In genomic region chr14:77375618-77376017, GRCm38 (mm10) we compare ENCODE assay signal across 14 mouse cellular contexts.
A peak's percentile ranks its signal among the peaks of the same experiment; 100 is the strongest.
DNase-seq lines count a peak whose midpoint lies in the region; ATAC-seq and TF ChIP-seq lines count a peak whose summit lies in the region.
"Had no signal": no experiment of that assay in that cellular context is flagged by ENCODE, and none has a peak within 500 bp of the region (broad histone marks: within the 10 kb centered on the region; RNA-seq: fewer than 3 reads in every experiment).

No protein-coding gene starts in this region.

- H3K4me3 ChIP-seq in forebrain, postnatal 0 days (ENCODE audit: low read depth, low read length): no peak overlapping the region
- H3K4me3 ChIP-seq: embryonic facial prominence, embryonic 13.5 days; heart, embryonic 15.5 days had no signal

- 67% methylated on average over 9 of the region's 9 CpGs for WGBS in forebrain, postnatal 0 days

- no peak overlapping the region for H3K9ac ChIP-seq in forebrain, postnatal 0 days
- H3K9ac ChIP-seq: embryonic facial prominence, embryonic 13.5 days; heart, embryonic 15.5 days; liver, embryonic 14.5 days had no signal

- TF ChIP-seq CTCF in forebrain, postnatal 0 days (IDR thresholded peaks at IDR 0.05; ENCODE audit: low read depth): no peak

- no peak overlapping the region for H3K27ac ChIP-seq in forebrain, postnatal 0 days (ENCODE audit: low read depth, low read length)
- H3K27ac ChIP-seq: embryonic facial prominence, embryonic 13.5 days; heart, embryonic 15.5 days; liver, embryonic 14.5 days; macrophage had no signal

- 0 out of 2 replicates have a peak, but pooled peaks cover 2% of the 10 kb centered on the region for H3K36me3 ChIP-seq in forebrain, postnatal 0 days (ENCODE audit: insufficient read depth)
- H3K36me3 ChIP-seq: embryonic facial prominence, embryonic 13.5 days; heart, embryonic 15.5 days had no signal

- H3K4me2 ChIP-seq in forebrain, postnatal 0 days (ENCODE audit: low read depth): no peak overlapping the region
- H3K4me2 ChIP-seq: embryonic facial prominence, embryonic 13.5 days; heart, embryonic 15.5 days had no signal

- peaks cover 13% of the 10 kb centered on the region; the same call in 1 of the 2 replicates for H3K4me1 ChIP-seq in forebrain, postnatal 0 days (ENCODE audit: insufficient read depth)

- H3K27me3 ChIP-seq in forebrain, postnatal 0 days (ENCODE audit: insufficient read depth, low read length): no peaks in the 10 kb centered on the region; the same call in 1 of the 2 replicates
- H3K27me3 ChIP-seq: embryonic facial prominence, embryonic 13.5 days; heart, embryonic 15.5 days had no signal

- DNase-seq in embryo, embryonic 11 days: peak; percentile 21
- no peak for DNase-seq in embryo, embryonic 10.5 days (ENCODE audit: low spot score)
- DNase-seq in ovary, adult 18-20 months (ENCODE audit: low spot score): peak; percentile 77
- no peak for DNase-seq in ovary, postnatal 10 days (ENCODE audit: low spot score)
- peak; percentile 32 for DNase-seq in yolk sac, embryonic 10.5 days (ENCODE audit: low spot score)
- DNase-seq in forebrain, postnatal 0 days: no peak
- DNase-seq in layer of hippocampus, postnatal 25 days (ENCODE audit: extremely low spot score in 1 of 2, low spot score in 1 of 2): no peak
- DNase-seq: kidney, adult 18-20 months; thymus, adult 2 months had no signal

- peak; percentile 65 for ATAC-seq in common myeloid progenitor, adult 5-6 weeks (replicated peaks; ENCODE audit: low read depth, poor library complexity, severe bottlenecking)
- ATAC-seq in forebrain, postnatal 0 days: no peak

- H3K9me3 ChIP-seq in forebrain, postnatal 0 days (ENCODE audit: low read length): no peaks in the 10 kb centered on the region
- H3K9me3 ChIP-seq: embryonic facial prominence, embryonic 13.5 days; heart, embryonic 15.5 days had no signal

Comparison
In these comparisons a context has a peak if more than half of its experiments do, and no peak if none do; other contexts are left out.
1. DNase-seq: peak in embryo, embryonic 11 days (single experiment), ovary, adult 18-20 months (single experiment) and yolk sac, embryonic 10.5 days (single experiment); none in embryo, embryonic 10.5 days (single experiment), ovary, postnatal 10 days (single experiment), forebrain, postnatal 0 days (single experiment) and layer of hippocampus, postnatal 25 days (0 of 2).